Mouse (Mus musculus) lung, adult 2 months (tissue): Measurements from ENCODE around the gene Ldlrad3. TPM values are rescaled to one million over a fixed set of nuclear protein-coding genes. Genes with fewer than 3 reads are reported as not detected.

Source experiments
- DNase-seq: peaks from one replicate; pipeline ENCODE4 v3.0.0; 2022
- H3K4me1 ChIP-seq: fragments of 200-500 bp; 2 replicates; pipeline ENCODE4 v1.6.1; 2011; ENCODE audit warnings: low read length; ENCODE audit not compliant: control insufficient read depth, insufficient read depth
- H3K4me3 ChIP-seq: fragments of 200-500 bp; replicated peaks from 2 replicates; pipeline ENCODE3; 2011; ENCODE audit warnings: low read depth, mild to moderate bottlenecking, control low read depth, low read length; ENCODE audit errors: extremely low read depth
- CTCF ChIP-seq: fragments of 200-500 bp; IDR thresholded peaks from 2 replicates; pipeline ENCODE4 v1.5.1; 2011; ENCODE audit warnings: mild to moderate bottlenecking, low read length, control low read depth; ENCODE audit not compliant: insufficient read depth
- POLR2A ChIP-seq: fragments of 200-500 bp; IDR thresholded peaks from 2 replicates; pipeline ENCODE4 v1.6.1; 2011; ENCODE audit warnings: low read depth, mild to moderate bottlenecking, control low read depth, low read length, borderline replicate concordance; ENCODE audit errors: extremely low read depth
- WGBS: fragments of 180-500 bp; shearing (Covaris S2); methylation state at CpG from one replicate; pipeline ENCODE4 v1.1.7; 2018; 5-methylcytosine and 5-hydroxymethylcytosine counted together
- polyA plus RNA-seq: library from polyadenylated mRNA; depleted of rRNA; stranded (reverse); fragments of >200 nt; gene quantifications from 2 replicates; pipeline ENCODE4 v1.2.3, GENCODE M21; 2012

Ldlrad3 gene
- polyA plus RNA-seq, 1 experiment, result 14.6 TPM

DNA sequence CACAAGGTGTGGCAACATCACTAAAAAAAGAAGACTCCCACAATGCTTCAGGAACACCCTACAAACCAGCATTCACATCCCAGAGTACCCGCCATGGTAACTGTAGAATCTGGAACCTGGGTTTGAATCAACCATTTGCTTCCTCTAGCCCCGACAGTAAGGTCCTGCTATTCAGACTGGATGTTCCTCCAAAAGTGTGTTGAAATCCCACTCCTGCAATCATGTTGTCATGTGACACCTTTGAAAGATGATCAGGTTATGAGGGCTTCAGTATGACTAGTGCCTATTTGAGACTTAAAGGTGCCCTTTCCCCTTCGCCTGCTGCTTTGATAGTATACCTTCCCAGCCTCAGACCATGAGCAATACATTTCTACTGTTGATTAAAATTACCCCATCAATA is 28.6 kb downstream of the Ldlrad3 start:
- DNase-seq, result no peak
- 81% methylated on average over 3 of the region's 3 CpGs for WGBS
- peaks cover 5% of the 10 kb centered on the region for H3K4me1 ChIP-seq
- H3K4me3 ChIP-seq, result no peak overlapping the region
- TF ChIP-seq CTCF (no peak), POLR2A (no peak)

DNA sequence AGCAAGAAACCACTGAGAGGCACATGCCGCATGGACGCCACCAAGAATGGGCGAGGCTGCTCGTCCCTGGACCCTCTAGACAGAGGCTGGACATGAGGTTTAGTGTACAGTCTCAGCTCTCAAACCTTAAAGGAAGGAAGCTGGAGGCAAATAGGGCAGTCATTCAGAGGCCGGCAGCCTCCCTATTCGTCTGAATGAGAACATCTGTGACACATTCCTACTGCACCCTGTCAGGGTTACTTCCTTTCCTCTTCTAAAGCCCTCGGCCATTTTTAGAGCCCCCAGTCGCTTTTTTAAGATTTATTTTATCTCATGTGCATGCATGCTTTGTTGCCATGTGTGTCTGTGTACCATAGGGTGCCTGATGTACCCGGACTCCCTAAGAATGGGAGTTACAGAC is 29.2 kb downstream of the Ldlrad3 start:
- TF ChIP-seq CTCF, result no peak
- TF ChIP-seq POLR2A, result no peak
- 64% methylated on average over 9 of the region's 9 CpGs for WGBS
- no peak for DNase-seq
- no peak overlapping the region for H3K4me3 ChIP-seq
- H3K4me1 ChIP-seq, result peaks cover 5% of the 10 kb centered on the region

DNA sequence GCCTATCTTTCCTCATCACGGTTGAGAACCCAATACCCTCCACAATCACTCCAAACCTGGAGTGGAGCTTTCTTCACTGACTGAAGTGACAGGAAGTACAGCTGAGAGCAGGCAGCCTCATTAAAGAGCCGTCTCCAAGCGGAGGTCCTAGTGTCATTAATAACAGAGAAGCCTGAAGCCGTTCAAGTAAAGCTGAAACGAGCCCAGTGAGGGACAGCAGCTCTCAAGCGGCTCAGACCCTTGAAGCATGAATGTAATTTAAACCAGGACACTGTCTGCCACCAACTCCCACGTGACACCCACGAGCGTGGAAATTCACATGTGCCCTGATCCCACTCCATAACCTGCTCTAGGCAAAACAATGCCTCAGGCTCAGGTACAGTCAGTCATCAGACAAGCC is 29.7 kb downstream of the Ldlrad3 start:
- 45% methylated on average over 9 of the region's 9 CpGs for WGBS
- TF ChIP-seq POLR2A (no peak), CTCF (no peak)
- no peak for DNase-seq
- Histone ChIP-seq H3K4me3 (no peak overlapping the region), H3K4me1 (peaks cover 5% of the 10 kb centered on the region)

DNA sequence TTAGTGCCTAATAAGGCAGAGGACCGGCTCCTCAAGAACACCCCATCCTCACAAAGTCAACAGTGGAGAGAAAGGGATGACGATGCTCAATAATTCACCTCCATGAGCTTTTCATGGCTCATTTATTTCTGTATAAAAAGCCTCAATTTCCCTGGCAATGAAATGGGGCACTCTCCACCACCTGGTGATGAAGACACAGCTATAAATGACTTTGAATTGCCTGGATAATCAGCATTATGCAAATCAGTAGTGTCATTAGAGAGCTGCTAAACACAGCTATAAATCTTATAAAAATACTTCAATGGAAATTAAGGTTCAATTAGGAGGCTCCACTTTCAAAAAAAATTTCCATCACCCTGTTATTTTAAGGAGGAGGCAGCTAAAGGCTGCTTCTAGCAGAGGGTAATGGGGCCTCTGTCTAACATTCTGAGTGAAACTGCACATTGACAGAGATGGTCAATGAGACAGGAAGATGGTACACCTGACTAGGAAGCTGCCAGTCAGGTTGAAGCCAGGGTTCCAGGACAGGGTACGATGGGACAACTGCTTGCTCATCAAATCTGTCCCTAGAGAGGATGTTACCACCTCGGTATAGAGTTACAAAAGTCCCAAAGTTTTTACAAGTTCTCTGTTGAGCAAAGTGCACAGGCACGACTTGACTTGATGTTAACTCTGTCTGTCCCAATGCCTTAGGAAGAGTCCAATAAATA is 30.7 kb downstream of the Ldlrad3 start:
- Histone ChIP-seq H3K4me3 (no peak overlapping the region), H3K4me1 (peaks cover 5% of the 10 kb centered on the region)
- DNase-seq, result no peak
- TF ChIP-seq CTCF, result no peak
- TF ChIP-seq POLR2A, result no peak
- WGBS, result 51% methylated on average over 5 of the region's 5 CpGs

DNA sequence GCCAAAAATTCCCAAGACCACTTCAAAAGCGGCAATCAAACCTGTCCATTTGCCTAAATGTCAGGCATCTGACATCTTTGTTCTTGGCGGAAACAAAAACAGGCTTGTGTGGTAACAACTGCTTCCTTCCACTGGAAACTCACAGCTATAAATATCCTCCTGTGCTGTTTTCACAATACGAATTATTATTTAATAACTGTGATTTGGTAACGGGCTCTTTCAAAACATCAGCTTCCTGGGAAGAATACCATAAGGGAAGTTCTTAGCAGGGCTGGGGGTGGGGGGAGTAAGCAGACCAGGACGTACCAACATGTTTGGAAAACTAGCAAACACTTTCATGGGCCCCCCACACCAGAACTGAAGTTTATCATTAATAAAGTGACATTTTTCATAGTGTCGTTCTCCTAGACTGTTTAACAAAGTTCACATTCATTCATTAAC is 31.4 kb downstream of the Ldlrad3 start:
- 11% methylated on average over 6 of the region's 6 CpGs for WGBS
- no peak for TF ChIP-seq CTCF
- no peak for TF ChIP-seq POLR2A
- Histone ChIP-seq H3K4me3 (no peak overlapping the region), H3K4me1 (peaks cover 5% of the 10 kb centered on the region)
- DNase-seq, result no peak

DNA sequence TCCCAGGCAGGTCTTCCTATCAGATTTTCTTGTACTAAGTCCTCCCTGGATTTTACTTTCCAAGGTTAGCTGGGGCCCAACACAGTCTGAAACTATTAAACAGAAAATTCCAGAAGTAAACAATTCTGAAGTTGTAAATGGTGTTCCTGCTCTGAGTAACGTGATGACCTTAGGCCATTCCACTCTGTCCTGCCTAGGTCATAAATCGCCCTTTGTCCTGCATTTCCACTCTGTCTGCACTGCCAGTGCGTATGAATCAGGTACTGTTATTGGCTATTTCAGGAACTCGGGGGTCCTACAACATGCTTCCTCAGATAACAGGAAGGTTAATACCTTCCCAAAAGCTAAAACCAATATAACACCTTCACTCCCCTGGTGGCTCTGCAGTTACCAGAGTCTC is 31.9 kb downstream of the Ldlrad3 start:
- H3K4me1 ChIP-seq, result peaks cover 5% of the 10 kb centered on the region
- 35% methylated on average over 4 of the region's 4 CpGs for WGBS
- TF ChIP-seq CTCF (no peak), POLR2A (no peak)
- H3K4me3 ChIP-seq, result no peak overlapping the region
- DNase-seq, result no peak

DNA sequence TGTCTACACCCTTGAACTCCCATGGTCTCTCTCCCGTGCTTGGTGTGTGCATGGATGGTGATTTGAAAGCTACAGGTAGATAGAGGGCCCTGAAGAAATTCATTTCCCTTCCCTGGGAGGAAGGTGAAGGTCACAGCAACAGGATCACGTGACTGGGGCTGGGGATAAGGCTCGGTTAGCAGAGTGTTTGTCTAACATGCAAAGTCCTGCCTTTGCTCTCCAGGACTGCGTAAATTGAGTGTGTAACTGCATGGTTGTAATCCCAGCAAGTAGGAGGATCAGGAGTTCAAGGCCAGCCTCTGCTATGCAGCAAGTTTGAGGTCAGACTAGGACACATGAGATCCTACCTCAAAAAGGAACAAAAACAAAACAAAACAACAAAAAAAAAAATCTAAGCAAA is 32.7 kb downstream of the Ldlrad3 start:
- Histone ChIP-seq H3K4me3 (no peak overlapping the region), H3K4me1 (peaks cover 5% of the 10 kb centered on the region)
- DNase-seq, result no peak
- TF ChIP-seq POLR2A, result no peak
- TF ChIP-seq CTCF, result no peak
- 80% methylated on average over 4 of the region's 4 CpGs for WGBS

DNA sequence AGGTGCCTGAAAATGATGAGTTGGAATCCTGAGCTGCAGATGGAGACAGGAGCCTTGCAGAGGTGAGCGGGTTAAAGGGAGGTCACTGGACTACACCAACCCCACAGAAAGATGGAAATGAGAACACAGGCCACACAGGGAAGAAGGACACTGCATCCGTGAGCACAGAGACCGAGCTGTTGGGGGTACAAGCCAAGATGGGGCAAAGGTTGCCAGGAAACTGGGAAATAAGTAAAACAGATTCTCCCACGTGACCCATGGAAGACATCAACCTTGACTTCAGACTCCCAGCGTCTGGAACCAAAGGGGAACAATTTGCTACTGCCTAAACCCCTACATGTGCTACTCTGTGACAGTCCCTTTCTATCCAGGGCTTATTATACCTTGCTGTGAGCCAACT is 33.3 kb downstream of the Ldlrad3 start:
- TF ChIP-seq CTCF, result no peak
- TF ChIP-seq POLR2A, result no peak
- Histone ChIP-seq H3K4me3 (no peak overlapping the region), H3K4me1 (peaks cover 5% of the 10 kb centered on the region)
- no peak for DNase-seq
- 94% methylated on average over 5 of the region's 5 CpGs for WGBS

DNA sequence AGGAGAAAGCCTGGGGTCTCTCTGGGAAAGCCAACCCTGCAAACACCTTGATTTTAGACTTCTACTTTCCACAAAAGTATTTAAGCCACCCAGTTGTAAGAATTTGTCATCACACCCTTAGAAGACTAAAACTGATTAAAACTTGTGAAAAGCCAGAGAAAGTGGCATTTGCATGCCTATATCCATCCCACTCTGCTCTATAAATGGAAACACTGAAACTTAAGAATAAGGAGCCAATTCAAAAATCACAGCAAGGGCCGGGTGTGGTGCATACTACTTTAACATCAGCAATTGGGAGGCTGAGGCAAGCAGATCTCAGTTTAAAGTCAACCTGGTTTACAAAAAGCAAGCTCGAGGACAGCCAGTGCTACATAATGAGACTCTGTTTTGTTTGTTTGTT is 37.1 kb downstream of the Ldlrad3 start:
- DNase-seq, result no peak
- 87% methylated on average over 2 of the region's 2 CpGs for WGBS
- no peak for TF ChIP-seq CTCF
- no peak for TF ChIP-seq POLR2A
- Histone ChIP-seq H3K4me1 (no peaks in the 10 kb centered on the region), H3K4me3 (no peak overlapping the region)

DNA sequence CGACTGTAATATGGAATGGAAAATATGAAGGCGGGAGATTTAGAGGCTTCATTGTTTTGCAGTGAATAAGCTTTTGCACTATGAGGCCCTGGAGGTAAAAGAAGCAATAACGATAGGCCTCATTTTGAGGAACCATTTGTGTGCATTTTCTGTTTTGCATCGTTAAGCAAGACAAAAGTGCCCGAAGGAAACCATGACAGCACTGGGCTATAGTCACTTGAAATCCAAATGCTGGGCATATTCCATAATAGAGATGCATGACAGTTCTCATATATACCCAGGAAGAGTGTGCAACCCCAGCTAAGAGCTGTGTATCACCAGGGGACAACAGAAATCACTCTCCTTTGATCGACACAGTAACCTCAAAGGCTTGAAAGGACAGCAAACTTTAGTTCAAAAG is 38.1 kb downstream of the Ldlrad3 start:
- WGBS, result 83% methylated on average over 6 of the region's 6 CpGs
- TF ChIP-seq POLR2A (no peak), CTCF (no peak)

DNA sequence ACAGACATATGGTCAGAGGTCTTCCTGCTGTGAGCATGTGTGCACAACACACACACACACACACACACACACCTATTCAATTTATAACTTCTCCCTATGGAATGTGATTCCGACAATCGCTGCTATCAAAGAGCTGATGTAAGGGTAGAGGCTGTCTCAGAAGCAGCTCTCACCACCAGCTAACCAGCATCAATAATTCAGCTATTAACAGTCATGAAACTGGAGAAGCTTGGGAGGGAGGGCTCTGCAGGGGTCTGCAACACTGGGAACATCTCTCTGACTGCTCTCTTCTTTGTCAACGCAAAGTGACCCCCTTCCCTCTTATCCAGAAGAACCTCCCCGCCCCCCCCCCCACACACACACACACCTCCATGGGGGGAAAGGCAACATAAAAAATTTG is 38.6 kb downstream of the Ldlrad3 start:
- WGBS, result 84% methylated on average over 4 of the region's 4 CpGs
- no peak for DNase-seq
- Histone ChIP-seq H3K4me3 (no peak overlapping the region), H3K4me1 (no peaks in the 10 kb centered on the region)
- TF ChIP-seq CTCF (no peak), POLR2A (no peak)

More for the DNA sequence above, 38.1 kb downstream of the Ldlrad3 start:
- Histone ChIP-seq H3K4me3 (no peak overlapping the region), H3K4me1 (no peaks in the 10 kb centered on the region)
- DNase-seq, result no peak
